Mouse (Mus musculus) central nervous system, embryonic 11.5 days (tissue): ENCODE data around the gene Gprc5b. TPM values are rescaled to one million over a fixed set of nuclear protein-coding genes. Genes with fewer than 3 reads are reported as not detected.

Source experiments
- polyA plus RNA-seq: library from polyadenylated mRNA; depleted of rRNA; stranded (reverse); fragments of >200 nt; gene quantifications from 2 replicates; pipeline ENCODE4 v1.2.3, GENCODE M21; 2012; rRNA removed

Gprc5b gene
- 21.1 and 25.1 TPM in 2 replicates for polyA plus RNA-seq

DNA sequence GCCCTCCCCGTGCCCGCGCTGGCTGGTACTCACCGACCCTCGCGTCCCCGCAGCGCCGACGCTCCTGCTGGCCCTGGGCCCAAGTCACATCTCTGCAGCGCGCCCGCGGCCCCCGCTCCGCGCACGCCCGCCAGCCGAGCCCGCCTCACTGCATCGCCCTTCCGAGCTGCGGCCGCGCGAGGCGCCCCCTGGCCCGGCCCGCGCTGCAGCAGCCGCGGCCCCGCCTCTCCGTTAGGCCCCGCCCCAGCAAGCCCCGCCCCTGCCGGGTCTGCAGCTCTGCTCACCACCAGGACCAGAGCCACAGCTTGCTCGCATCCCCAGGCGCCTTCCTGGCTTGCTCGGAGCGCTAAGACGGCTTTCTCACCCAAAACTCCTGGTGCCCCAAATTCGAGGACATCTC is at the start of gene Gprc5b:
Gene Gprc5b, minus strand, starts transcription at position 205 of the 400 bp plus-strand sequence.

Other genes starting within 250 kb of the Gprc5b start
- 3.1 and 3.2 TPM in 2 replicates for gene Iqck, start 139.5 kb downstream of the Gprc5b start, polyA plus RNA-seq
- gene Knop1, start 139.0 kb downstream of the Gprc5b start, polyA plus RNA-seq: 44.8 and 51.8 TPM in 2 replicates
- gene Gpr139, start 189.4 kb upstream of the Gprc5b start, polyA plus RNA-seq: 1.1 TPM in 2 replicates